Mouse (Mus musculus) CD4-positive naive resting alpha-beta T cell, adult 76 days (primary cell): ENCODE results near the gene Atxn7l1. TPM values are rescaled to one million over a fixed set of nuclear protein-coding genes. Genes with fewer than 3 reads are reported as not detected.

ENCODE experiments used
- total RNA-seq: library from RNA; stranded (reverse); gene quantifications from one replicate; pipeline ENCODE4 v1.2.4, GENCODE M21; 2023

Gene Atxn7l1
- 163 TPM for total RNA-seq

DNA sequence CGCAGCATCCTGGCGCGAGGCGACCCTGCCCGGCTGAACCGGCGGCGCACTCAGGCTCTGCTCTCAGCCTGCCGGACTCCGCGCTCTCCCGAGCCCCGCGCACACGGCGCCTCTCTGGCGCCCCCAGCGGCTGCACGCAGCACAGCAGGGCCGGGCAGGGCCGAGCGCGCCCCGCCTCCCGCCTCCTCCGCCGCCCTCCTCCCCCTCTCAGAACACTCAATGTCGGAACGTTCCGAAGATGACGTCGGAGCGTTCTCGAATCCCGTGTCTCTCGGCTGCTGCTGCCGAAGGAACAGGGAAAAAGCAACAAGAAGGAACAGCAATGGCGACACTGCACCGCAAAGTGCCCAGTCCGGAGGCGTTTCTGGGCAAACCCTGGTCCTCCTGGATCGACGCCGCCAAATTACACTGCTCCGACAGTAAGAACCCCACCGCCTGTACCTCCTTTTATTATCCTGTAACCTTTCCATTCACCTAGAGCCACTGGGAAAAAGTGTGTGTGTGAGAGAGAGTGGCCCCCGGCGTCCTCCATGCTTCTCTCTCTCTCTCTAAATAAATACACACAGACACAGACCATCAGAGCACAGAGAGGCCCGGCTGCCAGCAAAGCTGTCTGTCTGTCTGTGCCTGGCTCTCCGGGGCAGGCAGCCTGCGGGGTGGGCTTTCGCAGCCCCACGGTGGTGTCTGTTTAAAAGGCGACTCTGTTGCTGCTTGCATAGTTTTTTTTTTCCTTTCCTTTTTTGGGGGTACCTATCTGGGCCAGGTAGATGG, at the start of gene Atxn7l1:
TSS of gene Atxn7l1 (plus strand) at position 197 of the 771 bp plus-strand sequence.

DNA sequence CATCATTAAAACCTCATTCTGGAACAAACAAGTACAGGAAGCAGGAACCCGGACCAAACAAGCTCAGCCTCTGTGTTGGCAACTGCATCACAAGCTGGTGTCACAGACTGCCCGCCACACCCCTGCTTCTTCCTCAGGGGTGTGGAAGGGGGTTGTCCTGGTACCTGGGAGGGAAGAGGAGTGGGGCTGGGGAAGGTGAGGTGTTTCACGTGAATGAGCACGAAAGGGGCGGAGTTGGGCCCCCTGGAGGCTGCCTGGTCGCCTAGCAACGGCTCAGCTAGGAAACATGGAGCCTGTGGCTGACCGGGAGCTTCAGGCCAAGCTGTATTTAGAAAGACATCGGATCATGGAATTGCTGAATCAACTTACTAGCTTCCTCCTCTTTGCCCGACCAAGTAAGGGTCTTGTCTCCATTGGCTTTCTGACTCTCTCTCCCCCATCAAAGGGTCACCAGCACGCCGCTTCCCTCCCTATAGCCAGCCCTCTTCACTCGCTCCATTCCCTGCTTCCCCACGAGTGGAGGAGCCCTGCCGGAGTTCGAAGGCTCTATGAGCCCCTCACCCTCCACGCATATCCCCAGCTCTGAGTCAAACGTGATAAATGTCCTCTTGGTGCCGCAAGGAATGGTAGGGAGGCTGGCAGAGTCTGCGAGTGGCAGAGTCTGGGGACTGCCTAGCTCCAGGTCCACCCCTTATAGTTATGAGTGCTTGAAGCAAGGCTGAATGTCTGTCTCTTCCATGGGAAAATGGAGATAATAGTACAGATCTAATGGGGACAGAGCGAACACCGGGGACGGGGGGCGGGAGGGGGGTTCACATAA, 247.5 kb downstream of the Atxn7l1 start, which contains the start of gene Efcab10:
TSS of gene Efcab10 (plus strand) at position 51 of the 820 bp plus-strand sequence.

Other genes starting within 250 kb of the Atxn7l1 start
- 36.2 TPM for gene Sypl, start 193.8 kb upstream of the Atxn7l1 start, total RNA-seq
- not detected for gene Cdhr3, start 54.8 kb upstream of the Atxn7l1 start, total RNA-seq
- gene Efcab10, start 247.2 kb downstream of the Atxn7l1 start, total RNA-seq: not detected